ENCODE assay signal across 8 mouse cellular contexts in genomic region chr17:36915076-36915475, GRCm38 (mm10). TPM values are rescaled to one million over a fixed set of nuclear protein-coding genes. Genes with fewer than 3 reads are reported as not detected.
DNase-seq lines count a peak whose midpoint lies in the region; ATAC-seq and TF ChIP-seq lines count a peak whose summit lies in the region.

No protein-coding gene starts in this region.

- no peak overlapping the region for H3K9ac ChIP-seq in forebrain, embryonic 11.5 days (ENCODE audit: low read length)
- H3K9ac ChIP-seq in liver, embryonic 14.5 days (replicated peaks) = no peak overlapping the region

- no peaks in the 10 kb centered on the region for H3K4me1 ChIP-seq in forebrain, embryonic 11.5 days (replicated peaks; ENCODE audit: control insufficient read depth, insufficient read depth, low read length)
- H3K4me1 ChIP-seq in liver, embryonic 14.5 days (replicated peaks; ENCODE audit: control insufficient read depth in 2 of 2, insufficient read depth in 2 of 2, low read length in 1 of 2) = no peaks in the 10 kb centered on the region

- no peaks in the 10 kb centered on the region for H3K27me3 ChIP-seq in forebrain, embryonic 11.5 days (ENCODE audit: control insufficient read depth, insufficient read depth, low read length)
- no peaks in the 10 kb centered on the region; the same call in none of the 2 replicates for H3K27me3 ChIP-seq in liver, embryonic 14.5 days (ENCODE audit: control insufficient read depth, insufficient read depth, low read length)

- 15% methylated on average over 9 of the region's 9 CpGs for WGBS in forebrain, embryonic 11.5 days
- WGBS in liver, embryonic 14.5 days (ENCODE audit: insufficient replicate concordance) = 8% methylated on average over 9 of the region's 9 CpGs

- no peak for TF ChIP-seq EP300 in liver, embryonic 14.5 days (IDR thresholded peaks at IDR 0.05; ENCODE audit: low read depth)

- H3K27ac ChIP-seq in forebrain, embryonic 11.5 days (ENCODE audit: low read depth, low read length) = no peak overlapping the region
- H3K27ac ChIP-seq in liver, embryonic 14.5 days = no peak overlapping the region

- peak; percentile 44 for DNase-seq in ovary, postnatal 36 days (ENCODE audit: low spot score)
- DNase-seq in ovary, postnatal 10 days (ENCODE audit: low spot score) = no peak
- DNase-seq in c-Kit-negative CD71-positive TER-119-positive erythroid progenitor cells, embryonic 14.5 days (ENCODE audit: low read depth, low spot score) = peak; percentile 39
- peak; percentile 72 for DNase-seq in forebrain, embryonic 11.5 days (ENCODE audit: low spot score)
- peak; percentile 17 to 68 for DNase-seq in kidney, adult 8-10 months
- peak in 2 of 3 experiments; percentile 14 to 24 for DNase-seq in liver, embryonic 14.5 days (ENCODE audit: low read depth in 3 of 3, low spot score in 3 of 3)
- DNase-seq in retina, postnatal 7 days (ENCODE audit: low read depth, low spot score) = peak; percentile 33
- DNase-seq in yolk sac, embryonic 10.5 days (ENCODE audit: low spot score) = peak; percentile 35

- H3K9me3 ChIP-seq in forebrain, embryonic 11.5 days (ENCODE audit: control insufficient read depth, low read length) = no peaks in the 10 kb centered on the region
- H3K9me3 ChIP-seq in liver, embryonic 14.5 days (ENCODE audit: control insufficient read depth, low read length) = no peaks in the 10 kb centered on the region

- H3K4me3 ChIP-seq in forebrain, embryonic 11.5 days (ENCODE audit: low read depth, low read length) = no peak overlapping the region
- H3K4me3 ChIP-seq in liver, embryonic 14.5 days (ENCODE audit: insufficient read depth in 1 of 2, low read depth in 2 of 2, low read length in 2 of 2) = no peak overlapping the region

- H3K4me2 ChIP-seq in forebrain, embryonic 11.5 days (ENCODE audit: low read depth, low read length, severe bottlenecking) = no peak overlapping the region
- H3K4me2 ChIP-seq in liver, embryonic 14.5 days (ENCODE audit: low read depth) = no peak overlapping the region

- ATAC-seq in forebrain, embryonic 11.5 days (replicated peaks; ENCODE audit: low FRiP score) = 0 out of 2 replicates have a peak, but pooled peaks have one; percentile 55
- no peak for ATAC-seq in liver, embryonic 14.5 days (ENCODE audit: insufficient read depth)

- TF ChIP-seq CTCF in liver, embryonic 14.5 days (IDR thresholded peaks at IDR 0.05; ENCODE audit: low read depth) = peak; percentile 90

- H3K36me3 ChIP-seq in forebrain, embryonic 11.5 days (ENCODE audit: control insufficient read depth, insufficient read depth, low read length) = no peaks in the 10 kb centered on the region
- H3K36me3 ChIP-seq in liver, embryonic 14.5 days (replicated peaks; ENCODE audit: control insufficient read depth, insufficient read depth, low read depth) = no peaks in the 10 kb centered on the region

RNA-seq across cellular contexts. Expression of gene Trim31, which starts 17.2 kb away (rescaled TPM):
- not detected in 2 replicates for polyA plus RNA-seq in forebrain, embryonic 11.5 days (2014; fragmentation: Nextera tagmentation; extraction: Ambion mirVana)
- 0.03 TPM in 1 of 2 replicates, not detected in the other for polyA plus RNA-seq in liver, embryonic 14.5 days (2012; rRNA removed)
- not detected in 2 replicates for polyA plus RNA-seq in liver, embryonic 14.5 days (2014; fragmentation: Nextera tagmentation; extraction: Ambion mirVana)

RNA-seq across cellular contexts. Expression of gene Trim40, which starts 25.2 kb away (rescaled TPM):
- not detected in 2 replicates for polyA plus RNA-seq in forebrain, embryonic 11.5 days (2014; fragmentation: Nextera tagmentation; extraction: Ambion mirVana)
- polyA plus RNA-seq in liver, embryonic 14.5 days (2012; rRNA removed) = not detected in 2 replicates
- not detected in 2 replicates for polyA plus RNA-seq in liver, embryonic 14.5 days (2014; fragmentation: Nextera tagmentation; extraction: Ambion mirVana)

RNA-seq across cellular contexts. Expression of gene Rnf39, which starts 27.6 kb away (rescaled TPM):
- 0.33 and 0.44 TPM in 2 replicates for polyA plus RNA-seq in forebrain, embryonic 11.5 days (2014; fragmentation: Nextera tagmentation; extraction: Ambion mirVana)
- 0.02 TPM in 2 replicates for polyA plus RNA-seq in liver, embryonic 14.5 days (2012; rRNA removed)
- not detected in 2 replicates for polyA plus RNA-seq in liver, embryonic 14.5 days (2014; fragmentation: Nextera tagmentation; extraction: Ambion mirVana)

RNA-seq across cellular contexts. Expression of gene Ppp1r11, which starts 36.5 kb away (rescaled TPM):
- 142 and 149 TPM in 2 replicates for polyA plus RNA-seq in forebrain, embryonic 11.5 days (2014; fragmentation: Nextera tagmentation; extraction: Ambion mirVana)
- 15.6 and 30.4 TPM in 2 replicates for polyA plus RNA-seq in liver, embryonic 14.5 days (2012; rRNA removed)
- polyA plus RNA-seq in liver, embryonic 14.5 days (2014; fragmentation: Nextera tagmentation; extraction: Ambion mirVana) = 35.6 and 43.0 TPM in 2 replicates

RNA-seq across cellular contexts. Expression of gene Znrd1, which starts 43.3 kb away (rescaled TPM):
- 83.2 and 86.6 TPM in 2 replicates for polyA plus RNA-seq in forebrain, embryonic 11.5 days (2014; fragmentation: Nextera tagmentation; extraction: Ambion mirVana)
- 17.5 and 19.0 TPM in 2 replicates for polyA plus RNA-seq in liver, embryonic 14.5 days (2012; rRNA removed)
- 25.3 and 28.2 TPM in 2 replicates for polyA plus RNA-seq in liver, embryonic 14.5 days (2014; fragmentation: Nextera tagmentation; extraction: Ambion mirVana)
